Mouse (Mus musculus) common myeloid progenitor, adult 5-6 weeks (primary cell): ENCODE results near the gene Lrrc3b. TPM values are rescaled to one million over a fixed set of nuclear protein-coding genes. Genes with fewer than 3 reads are reported as not detected.

Source experiments
- ATAC-seq: replicated peaks from 2 replicates; pipeline ENCODE4 v1.8.0; 2016; ENCODE audit warnings: low read depth, mild to moderate bottlenecking, moderate TSS enrichment, inconsistent platforms; ENCODE audit not compliant: poor library complexity, severe bottlenecking
- total RNA-seq: library from RNA; stranded (forward); fragments of 200-1000, 187-1606 nt; gene quantifications from 2 replicates; pipeline ENCODE4 v1.2.3, GENCODE M21; 2017

Gene Lrrc3b
- not detected in 2 replicates for total RNA-seq

DNA sequence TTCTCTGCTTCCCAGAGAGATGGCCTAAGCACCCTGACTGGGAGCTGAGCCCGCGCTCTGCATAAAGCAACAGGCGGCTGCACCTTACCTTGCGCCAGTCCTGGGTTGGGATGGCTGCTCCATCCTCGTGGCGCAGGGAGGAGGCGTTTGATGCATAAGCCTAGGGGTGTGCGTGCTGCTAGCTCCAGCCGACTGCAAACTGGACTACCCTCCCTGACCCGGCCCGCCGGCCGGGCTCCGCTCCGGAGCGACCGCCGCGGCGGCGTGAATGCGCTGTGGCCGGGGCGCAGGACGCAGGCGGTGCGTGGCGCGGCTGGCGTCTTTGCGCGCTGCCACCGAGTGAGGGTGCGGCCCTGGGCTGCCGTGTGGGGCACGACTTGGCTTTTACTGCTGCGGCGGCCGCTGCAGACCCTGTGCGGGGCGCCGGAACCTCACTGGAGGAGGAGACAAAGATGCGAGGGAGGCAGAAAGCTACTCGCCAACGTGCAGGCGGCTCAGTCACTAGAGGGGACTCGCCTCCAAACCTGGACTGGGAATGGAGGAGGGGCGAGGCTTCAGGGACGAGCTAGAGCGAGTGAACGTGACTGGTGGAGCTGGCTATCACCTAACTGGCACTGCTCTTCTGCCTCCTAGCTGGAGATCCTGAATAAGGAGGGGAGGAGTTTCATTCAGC lies at the start of gene Lrrc3b:
Gene Lrrc3b, minus strand, starts transcription at position 503 of the 673 bp plus-strand sequence.
- no peak for ATAC-seq

GRCm38 (mm10) chr14:15477668-15478067 lies 38.9 kb upstream of the Lrrc3b start:
- no peak for ATAC-seq

DNA sequence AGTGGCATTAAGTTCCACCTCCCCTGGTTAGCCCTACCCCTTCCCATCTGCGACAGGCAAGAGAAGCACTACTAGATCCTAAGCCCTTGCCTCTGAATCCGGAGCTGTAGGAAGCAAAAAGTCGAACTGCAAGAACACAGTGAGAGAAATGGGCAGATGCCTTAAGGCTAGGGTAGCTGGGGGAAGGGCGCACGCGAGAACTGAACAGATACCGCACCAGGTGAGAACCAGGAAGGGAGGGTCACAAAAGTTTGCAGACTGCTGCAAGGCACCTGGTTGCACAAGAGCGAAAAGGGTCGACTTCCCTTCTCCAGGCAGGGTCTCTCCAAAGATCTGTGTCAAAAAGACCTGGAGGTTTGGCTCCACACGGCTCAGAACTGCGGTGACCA lies 697 bp downstream of the Lrrc3b start:
- ATAC-seq = no peak

- ATAC-seq = no peak
These were observed 1.3 kb downstream of the Lrrc3b start for GRCm38 (mm10) chr14:15437501-15437941.

GRCm38 (mm10) chr14:15437046-15437445 lies 1.7 kb downstream of the Lrrc3b start:
- no peak for ATAC-seq

- no peak for ATAC-seq
These were observed 2.2 kb downstream of the Lrrc3b start for GRCm38 (mm10) chr14:15436586-15436985.

DNA sequence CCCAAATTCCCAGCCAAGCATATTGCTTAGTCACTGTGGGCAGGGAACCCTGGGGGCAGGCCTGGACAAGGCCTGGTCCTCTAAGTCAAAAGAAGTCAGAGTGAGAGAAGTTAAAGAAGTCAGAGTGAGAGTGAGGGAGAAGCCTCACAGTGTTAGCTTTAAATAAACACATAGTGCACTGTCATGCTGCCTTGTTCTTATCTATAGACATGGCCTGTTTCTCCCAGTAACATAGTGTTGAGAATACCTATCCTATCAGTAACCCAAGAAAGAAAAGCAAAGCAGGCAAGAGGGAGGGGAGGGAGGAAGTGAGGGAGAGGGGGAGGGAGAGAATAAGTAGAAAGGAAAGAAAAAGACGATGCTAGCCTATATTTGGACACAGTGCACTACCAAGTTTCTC lies 6.4 kb downstream of the Lrrc3b start:
- ATAC-seq = 0 out of 2 replicates have a peak, but pooled peaks have one; percentile 25

DNA sequence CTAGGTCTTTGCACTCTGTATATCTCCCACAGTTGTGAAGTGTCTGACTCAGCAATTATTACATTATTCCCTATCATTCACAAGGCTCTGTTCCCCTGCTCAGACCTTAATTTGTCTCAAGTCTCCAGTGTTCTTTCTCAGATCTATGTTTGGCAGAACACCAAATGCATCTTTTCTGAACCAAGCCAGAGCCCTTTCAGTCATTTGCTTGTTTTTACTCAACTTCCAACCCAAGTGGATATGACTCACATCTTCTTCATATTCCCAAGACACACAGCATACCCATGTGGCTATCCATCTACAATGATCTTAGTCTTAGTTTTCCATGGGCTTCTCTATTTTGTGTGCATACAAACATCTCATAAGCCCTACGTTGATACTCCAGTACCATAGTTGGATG lies 17.2 kb downstream of the Lrrc3b start:
- no peak for ATAC-seq

DNA sequence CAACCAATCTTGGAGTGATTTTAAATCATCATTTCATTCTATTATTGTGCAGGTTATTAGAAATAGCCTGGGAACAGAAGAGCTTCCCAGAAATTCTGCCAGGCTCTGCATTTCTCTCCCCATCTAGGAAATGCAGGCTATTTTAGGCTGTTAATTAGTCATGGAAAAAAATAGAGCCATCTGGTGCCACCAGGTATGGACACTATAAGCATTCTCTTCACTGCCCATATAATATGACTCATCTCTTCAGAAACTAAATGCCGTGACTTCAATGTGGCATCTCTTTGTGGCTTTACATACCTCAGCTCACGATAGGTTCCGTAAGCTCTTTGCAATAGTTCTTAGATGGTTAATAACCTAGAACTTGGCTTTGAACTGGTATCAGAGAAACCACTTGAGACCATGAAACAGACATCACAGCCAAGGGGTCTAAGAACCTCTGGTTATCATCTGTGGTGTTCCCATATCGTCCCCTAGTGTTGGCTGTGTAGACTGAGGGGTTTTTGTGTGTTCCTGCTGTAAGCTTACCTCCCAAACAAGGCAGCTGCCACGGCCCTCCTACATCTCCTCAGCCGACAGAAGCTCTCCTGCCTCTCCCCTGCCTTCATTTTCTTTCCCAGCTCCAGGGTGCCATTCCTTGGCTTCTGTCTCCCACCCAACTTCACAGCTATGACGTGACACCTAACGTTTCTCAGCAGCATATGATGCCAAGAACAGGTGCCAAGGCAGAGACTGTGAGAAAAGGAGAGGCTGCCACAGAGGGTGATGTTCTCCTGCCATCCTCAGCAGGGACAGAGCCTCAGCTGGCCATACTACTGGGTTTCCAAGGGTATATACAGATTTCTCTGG lies 27.9 kb downstream of the Lrrc3b start:
- ATAC-seq = no peak

- ATAC-seq = no peak
These were observed 53.3 kb downstream of the Lrrc3b start for GRCm38 (mm10) chr14:15385536-15385935.

GRCm38 (mm10) chr14:15384972-15385371 lies 53.8 kb downstream of the Lrrc3b start:
- no peak for ATAC-seq

DNA sequence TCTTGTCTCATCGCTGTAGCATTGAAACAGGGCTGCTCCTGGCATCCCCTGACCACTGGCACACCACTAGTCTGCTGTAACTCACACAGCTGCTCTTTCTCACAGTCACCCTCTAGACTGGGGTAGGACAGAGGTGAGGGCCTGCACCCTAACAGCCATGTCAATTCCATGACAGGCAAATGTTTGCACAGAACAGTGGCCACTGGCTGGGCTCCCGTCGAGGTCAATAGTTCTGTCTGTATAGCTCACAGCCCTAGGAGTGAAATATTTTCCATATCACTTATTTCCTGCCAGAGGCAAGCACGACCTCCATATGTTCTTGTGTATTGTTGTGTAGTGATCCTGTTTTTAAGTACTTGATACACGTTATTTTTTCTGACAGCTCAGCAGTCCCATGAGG lies 54.3 kb downstream of the Lrrc3b start:
- no peak for ATAC-seq

DNA sequence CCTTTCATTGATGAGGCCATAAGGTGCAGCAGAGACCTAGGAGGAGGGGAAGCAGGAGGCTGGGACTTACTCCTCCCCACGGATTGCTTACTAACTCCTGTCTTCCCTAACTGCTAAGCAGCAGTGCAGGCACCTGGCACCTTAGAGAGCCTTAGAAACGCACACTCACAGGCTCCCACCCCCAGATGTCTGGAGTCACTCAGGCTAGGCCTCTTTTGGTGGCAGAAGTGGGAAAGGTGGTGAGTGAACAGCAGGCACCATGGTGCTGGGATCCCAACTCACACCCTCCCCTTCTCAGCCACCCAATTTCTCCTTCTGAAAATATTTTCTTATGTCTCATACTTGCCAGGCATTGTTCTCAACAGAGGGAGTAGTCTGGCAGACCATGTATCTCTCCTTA lies 55.7 kb downstream of the Lrrc3b start:
- no peak for ATAC-seq

DNA sequence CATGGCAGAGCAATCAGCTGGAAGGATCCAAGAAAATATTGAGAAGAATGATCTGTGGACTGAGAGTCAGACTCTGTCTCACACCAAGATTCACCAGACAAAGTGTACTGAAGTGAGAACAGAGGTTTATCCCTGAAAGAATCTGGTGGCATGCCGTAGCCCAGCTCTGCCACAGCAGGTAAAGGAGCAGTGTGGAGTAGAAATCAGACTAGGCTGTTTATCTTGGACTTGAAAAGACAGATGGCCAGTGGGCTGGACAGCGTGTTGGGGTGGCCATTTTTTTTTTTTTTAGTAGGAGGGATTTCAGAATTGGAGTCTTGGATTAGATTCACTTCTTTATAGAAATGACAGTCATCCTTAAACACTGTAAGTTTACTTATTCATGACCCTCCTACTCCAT lies 61.4 kb downstream of the Lrrc3b start:
- no peak for ATAC-seq

DNA sequence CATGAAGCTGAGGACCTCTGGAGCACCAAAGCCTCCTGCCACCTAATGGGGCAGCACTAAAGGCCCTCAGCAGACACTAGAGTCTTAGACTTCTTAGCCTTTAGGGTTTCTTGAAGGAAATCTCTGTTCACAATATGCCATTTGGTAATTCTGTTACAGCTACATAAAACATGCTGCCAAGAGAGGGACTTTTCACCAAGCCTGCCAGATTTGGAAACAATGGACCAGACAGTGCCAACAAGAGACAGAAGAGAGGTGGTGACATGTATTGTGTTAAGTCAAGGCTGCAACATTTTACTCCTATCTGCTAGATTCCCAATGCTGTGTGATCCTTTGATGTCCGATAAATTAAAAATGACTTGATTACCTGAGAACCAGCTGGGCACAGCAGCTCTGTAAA lies 62.0 kb downstream of the Lrrc3b start:
- ATAC-seq = no peak

- no peak for ATAC-seq
These were observed 64.5 kb downstream of the Lrrc3b start for GRCm38 (mm10) chr14:15374271-15374670.

DNA sequence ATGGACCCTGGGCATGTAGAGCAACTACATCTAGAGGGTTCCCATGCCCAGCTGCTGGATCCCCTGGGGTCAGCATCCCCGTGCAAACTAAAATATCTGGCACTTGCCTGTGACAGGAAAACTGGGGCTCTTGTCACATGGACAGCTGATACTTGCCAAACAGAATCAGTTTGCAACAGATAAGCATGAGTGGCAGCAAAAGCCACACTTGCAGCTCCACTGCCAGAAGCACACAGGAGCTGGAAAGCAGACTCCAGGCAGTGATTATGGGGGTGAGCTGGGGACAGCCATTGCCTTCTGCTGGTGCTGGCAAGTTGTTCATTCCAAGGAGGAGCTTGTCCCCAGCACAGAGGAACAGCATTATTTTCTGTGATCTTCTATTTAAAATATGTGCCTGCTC lies 65.8 kb downstream of the Lrrc3b start:
- ATAC-seq = no peak

DNA sequence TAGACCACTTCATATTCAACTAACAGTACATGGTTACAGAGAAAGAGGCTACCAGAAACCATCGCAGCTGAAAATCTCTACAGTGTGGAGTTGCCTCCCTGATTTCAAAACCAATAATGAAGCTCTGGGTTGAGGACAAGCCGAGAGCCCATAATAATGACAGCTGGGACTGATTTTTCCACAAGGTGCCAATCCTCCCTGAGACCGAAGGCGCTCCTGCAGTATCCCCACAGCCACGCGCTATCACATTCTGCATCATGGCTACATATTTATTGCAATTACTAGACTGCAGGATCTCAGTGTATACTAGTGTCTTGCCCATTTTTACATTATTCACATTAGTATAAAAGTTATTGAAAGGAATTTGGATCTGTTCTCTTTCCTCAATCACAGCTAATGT lies 73.7 kb downstream of the Lrrc3b start:
- ATAC-seq = no peak

- no peak for ATAC-seq
These were observed 78.9 kb downstream of the Lrrc3b start for GRCm38 (mm10) chr14:15359893-15360292.

DNA sequence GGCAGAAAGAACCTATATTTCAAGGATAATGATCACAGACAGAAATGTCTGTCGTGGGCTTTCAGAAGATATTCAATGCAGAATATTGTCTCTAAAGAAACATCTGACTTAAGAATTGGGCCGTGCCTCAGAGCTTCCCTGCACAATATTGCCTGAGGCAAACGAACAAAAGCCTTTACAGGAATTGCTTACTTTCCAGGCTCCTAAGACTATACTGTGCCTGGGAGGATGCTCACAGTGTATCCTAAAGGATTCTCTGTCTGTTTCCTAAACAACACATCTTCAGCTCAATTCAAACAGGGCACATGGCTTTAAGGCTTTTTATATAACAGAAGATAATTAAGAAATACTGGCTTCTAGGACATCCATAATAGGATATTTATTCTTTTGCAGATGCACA lies 79.7 kb downstream of the Lrrc3b start:
- ATAC-seq = no peak

DNA sequence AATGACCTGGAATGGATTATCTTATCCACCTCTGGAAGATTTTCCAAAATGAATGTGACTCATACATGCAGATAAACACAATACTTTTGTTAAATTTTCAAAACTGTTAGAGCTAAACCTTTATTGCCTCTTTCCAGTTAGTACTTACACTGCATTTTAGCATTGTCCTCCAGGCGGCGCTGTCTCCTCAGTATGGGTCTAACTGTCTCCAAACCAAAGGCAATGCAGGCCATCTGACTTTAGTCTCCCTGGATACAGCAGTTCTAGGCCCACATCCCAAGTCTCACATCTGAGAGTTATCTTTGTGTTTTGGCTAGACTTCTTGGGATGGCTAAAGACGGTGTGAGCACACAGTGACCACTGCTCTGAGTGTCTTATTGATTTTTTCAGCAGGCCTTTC lies 83.3 kb downstream of the Lrrc3b start:
- peak; percentile 78 for ATAC-seq
